Mouse (Mus musculus): ENCODE measurements around the gene Nedd4. TPM values are rescaled to one million over a fixed set of nuclear protein-coding genes. Genes with fewer than 3 reads are reported as not detected.

The Nedd4 gene
- polyA plus RNA-seq, 1 experiment from 2014 or later = 731 TPM

- H3K9ac ChIP-seq = no peak overlapping the region
Observed at GRCm38 (mm10) chr9:72791213-72791582, 129.1 kb downstream of the Nedd4 start.

GRCm38 (mm10) chr9:72791681-72792080 lies 129.5 kb downstream of the Nedd4 start:
- Histone ChIP-seq H3K4me2 (no peak overlapping the region), H3K36me3 (replicated peaks) (no peaks in the 10 kb centered on the region), H3K9ac (no peak overlapping the region), H3K27ac (no peak overlapping the region), H3K4me1 (0 out of 2 replicates have a peak, but pooled peaks cover 6% of the 10 kb centered on the region), H3K9me3 (no peaks in the 10 kb centered on the region), H3K4me3 (replicated peaks) (no peak overlapping the region), H3K27me3 (no peaks in the 10 kb centered on the region)
- no peak for ATAC-seq (ENCODE audit: low FRiP score)
- 17% methylated on average over 6 of the region's 6 CpGs for WGBS

More at GRCm38 (mm10) chr9:72791213-72791582, 129.1 kb downstream of the Nedd4 start:
- Histone ChIP-seq H3K27ac (no peak overlapping the region), H3K27me3 (no peaks in the 10 kb centered on the region), H3K36me3 (replicated peaks) (no peaks in the 10 kb centered on the region), H3K4me2 (no peak overlapping the region), H3K4me1 (0 out of 2 replicates have a peak, but pooled peaks cover 6% of the 10 kb centered on the region), H3K9me3 (no peaks in the 10 kb centered on the region), H3K4me3 (replicated peaks) (no peak overlapping the region)
- no peak for ATAC-seq (ENCODE audit: low FRiP score)
- WGBS = 44% methylated on average over 10 of the region's 10 CpGs

DNA sequence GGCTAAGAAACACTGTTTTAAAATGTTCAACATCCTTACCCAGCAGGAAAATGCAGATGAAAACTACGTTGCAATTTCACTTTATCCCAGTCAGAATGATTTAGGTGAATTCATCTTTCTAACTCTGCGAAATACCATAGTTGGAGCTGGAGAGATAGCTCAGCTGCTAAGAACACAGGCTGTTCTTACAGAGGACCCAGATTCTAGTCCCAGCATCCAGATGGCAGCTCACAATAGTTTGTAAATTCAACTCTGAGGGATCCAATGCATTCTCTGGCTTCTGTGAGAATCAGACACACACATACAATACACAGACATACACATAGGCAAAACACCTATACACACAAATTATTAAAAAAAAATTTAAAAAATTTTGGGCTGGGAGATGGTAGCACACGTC lies 133.1 kb downstream of the Nedd4 start:
- Histone ChIP-seq H3K4me3 (replicated peaks) (no peak overlapping the region), H3K9ac (no peak overlapping the region), H3K4me1 (0 out of 2 replicates have a peak, but pooled peaks cover 6% of the 10 kb centered on the region), H3K27me3 (no peaks in the 10 kb centered on the region), H3K9me3 (no peaks in the 10 kb centered on the region), H3K4me2 (no peak overlapping the region), H3K36me3 (replicated peaks) (no peaks in the 10 kb centered on the region), H3K27ac (no peak overlapping the region)
- WGBS = 91% methylated on average over 3 of the region's 3 CpGs
- ATAC-seq (ENCODE audit: low FRiP score) = no peak

DNA sequence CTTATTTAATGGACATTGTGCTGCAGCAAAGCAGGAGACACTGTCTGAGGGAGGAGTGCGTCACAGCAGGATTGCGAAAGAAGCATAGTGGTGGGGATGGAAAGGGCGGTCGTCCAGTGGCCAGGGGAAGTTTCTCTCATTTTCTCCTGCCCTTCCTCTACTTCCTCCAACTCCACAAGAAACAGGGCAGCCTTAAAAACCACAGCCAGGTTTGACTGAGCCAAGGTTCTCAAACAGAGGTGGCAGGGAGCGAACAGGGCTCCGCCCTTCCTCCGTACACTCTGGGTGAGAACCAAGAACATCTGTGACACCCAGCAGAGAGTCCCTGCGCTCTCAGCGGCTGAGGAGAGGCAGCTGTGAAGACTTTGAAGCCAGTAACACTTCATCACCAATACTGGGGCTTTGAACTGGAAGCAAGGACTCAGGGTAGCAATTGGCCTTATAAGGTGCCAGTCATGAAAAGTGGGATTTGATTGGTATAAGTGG lies 135.0 kb downstream of the Nedd4 start:
- no peak overlapping the region for H3K4me3 ChIP-seq (replicated peaks)
- no peaks in the 10 kb centered on the region for H3K4me1 ChIP-seq
- no peaks in the 10 kb centered on the region for H3K9me3 ChIP-seq
- no peak overlapping the region for H3K4me2 ChIP-seq
- H3K27ac ChIP-seq = no peak overlapping the region
- no peak overlapping the region for H3K9ac ChIP-seq
- H3K27me3 ChIP-seq = peaks cover 4% of the 10 kb centered on the region; the same call in 1 of the 2 replicates
- 59% methylated on average over 9 of the region's 9 CpGs for WGBS
- ATAC-seq (ENCODE audit: low FRiP score) = no peak
- H3K36me3 ChIP-seq (replicated peaks) = no peaks in the 10 kb centered on the region

Other genes with a start within 250 kb of the Nedd4 start
- 44.7 and 51.6 TPM in 2 replicates for gene Mns1, start 224.3 kb upstream of the Nedd4 start, polyA plus RNA-seq (2016; fragmentation: Nextera tagmentation; extraction: Ambion mirVana)
- gene Tex9, start 170.1 kb upstream of the Nedd4 start, polyA plus RNA-seq (2016; fragmentation: Nextera tagmentation; extraction: Ambion mirVana) = 77.6 and 80.9 TPM in 2 replicates
- gene Rfx7, start 130.1 kb upstream of the Nedd4 start, polyA plus RNA-seq (2016; fragmentation: Nextera tagmentation; extraction: Ambion mirVana) = 24.4 and 24.5 TPM in 2 replicates
- gene Prtg, start 144.5 kb downstream of the Nedd4 start, polyA plus RNA-seq (2016; fragmentation: Nextera tagmentation; extraction: Ambion mirVana) = 1.7 and 2.7 TPM in 2 replicates